Mouse (Mus musculus) lung, postnatal 36 days (tissue): Measurements from ENCODE around the gene Gm19684.
A peak's percentile ranks its signal among the peaks of the same experiment; 100 is the strongest.
"Not testable (repeated sequence)": the region's sequence is repeated elsewhere in the genome, so short reads cannot be mapped to it uniquely, and the experiment has no call there.

ENCODE experiments used
- DNase-seq: peaks from one replicate; pipeline ENCODE4 v3.0.0; 2022; ENCODE audit warnings: mixed read lengths

Gm19684 gene

GRCm38 (mm10) chr17:36131516-36132265, 10.2 kb downstream of the Gm19684 start:
- DNase-seq: no peak

DNA sequence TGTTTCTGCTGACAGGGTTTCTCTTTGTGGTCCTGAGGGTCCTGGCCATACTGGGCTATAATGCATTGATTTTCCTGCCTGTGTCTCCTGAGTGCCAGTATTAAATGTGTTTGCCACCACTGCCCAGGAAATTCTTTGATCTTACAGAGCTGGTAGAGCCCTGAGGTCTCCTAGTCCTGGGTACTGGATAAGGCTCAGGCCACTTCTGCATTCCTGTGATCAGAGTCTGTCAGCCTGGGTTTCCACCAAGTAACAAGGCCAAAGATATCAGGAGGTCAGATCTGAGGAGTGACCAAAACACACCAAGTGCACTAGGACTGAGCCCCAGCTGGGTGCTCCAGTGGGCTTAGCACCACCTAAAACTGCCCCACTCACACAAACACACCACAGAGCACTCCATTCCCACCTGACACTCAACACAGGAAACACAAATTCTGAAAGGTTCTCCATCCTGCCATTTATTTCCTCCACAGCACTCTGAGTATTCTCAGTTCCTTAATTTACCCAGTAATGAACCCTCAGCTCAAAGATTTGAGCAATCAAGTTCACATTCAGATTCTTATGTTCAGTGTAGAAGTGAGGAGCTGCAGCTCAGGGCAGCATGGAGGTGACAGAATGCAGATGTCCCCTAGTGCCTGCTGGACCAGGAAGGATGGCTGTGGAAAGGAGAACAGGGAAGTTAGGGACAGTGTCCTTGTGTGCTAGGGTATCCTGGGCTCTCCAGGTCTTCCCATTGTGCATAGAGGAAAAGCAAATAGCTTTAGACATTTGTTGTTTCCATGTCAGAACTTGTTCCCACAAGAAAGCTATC, 14.1 kb downstream of the Gm19684 start:
- DNase-seq: not testable (repeated sequence)

GRCm38 (mm10) chr17:36136299-36136848, 14.9 kb downstream of the Gm19684 start:
- DNase-seq: not testable (repeated sequence)

DNA sequence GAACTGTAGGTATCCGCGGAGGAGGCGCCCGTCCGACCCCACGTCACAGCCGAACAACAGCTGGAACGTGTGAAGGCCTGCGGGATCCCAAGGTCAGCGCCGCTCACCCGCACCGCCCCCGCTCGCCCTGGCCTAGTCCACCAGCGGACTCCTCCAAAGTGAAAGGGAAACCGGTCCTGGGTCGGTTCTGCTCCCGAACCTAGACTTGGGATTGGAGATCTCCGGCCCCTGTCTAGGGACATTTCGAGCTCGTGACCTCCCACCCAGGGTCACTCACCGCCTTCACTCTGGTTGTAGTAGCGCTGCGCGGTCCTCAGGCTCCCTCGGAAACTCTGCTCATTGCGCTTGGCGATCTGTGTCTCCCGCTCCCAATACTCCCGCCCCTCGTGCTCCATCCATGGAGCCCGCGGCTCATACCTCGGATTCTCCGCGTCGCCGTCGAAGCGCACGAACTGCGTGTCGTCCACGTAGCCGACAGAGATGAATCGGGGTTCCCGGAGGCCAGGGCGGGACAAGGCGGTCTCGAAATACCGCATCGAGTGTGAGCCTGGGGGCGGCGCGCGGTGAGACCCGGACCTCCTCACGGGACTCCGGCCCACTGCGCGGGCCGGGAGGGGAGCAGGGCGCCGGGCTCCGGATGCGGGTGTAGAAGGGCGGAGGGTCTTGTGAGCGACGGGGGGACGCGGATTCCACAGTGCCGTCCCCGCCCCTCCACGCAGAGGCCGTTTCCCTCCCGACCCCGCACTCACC, 23.8 kb downstream of the Gm19684 start:
- DNase-seq: no peak

GRCm38 (mm10) chr17:36145861-36146156, 24.3 kb downstream of the Gm19684 start:
- DNase-seq: not testable (repeated sequence)

- not testable (repeated sequence) for DNase-seq
Observed at GRCm38 (mm10) chr17:36146937-36147336, 25.5 kb downstream of the Gm19684 start.

GRCm38 (mm10) chr17:36148468-36148867, 27.0 kb downstream of the Gm19684 start:
- DNase-seq: not testable (repeated sequence)

DNA sequence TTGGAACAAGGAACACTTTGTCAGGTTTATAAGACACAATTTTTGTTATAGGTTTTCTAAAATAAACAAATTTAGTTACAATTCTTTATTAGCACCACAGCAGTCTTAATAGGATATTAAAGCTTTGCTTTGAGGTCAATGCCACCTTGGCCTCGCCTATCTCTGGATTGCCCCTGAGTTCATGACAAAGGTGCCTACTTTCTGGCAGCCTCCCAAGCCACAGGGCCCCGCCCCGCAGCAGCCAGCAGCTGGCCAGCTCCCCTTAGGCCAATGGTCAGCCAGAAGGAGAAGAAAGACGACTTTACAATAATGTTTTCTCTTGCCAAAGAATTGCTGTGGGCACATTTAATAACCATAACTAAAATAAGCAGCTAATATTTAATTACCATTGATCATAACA, 29.7 kb downstream of the Gm19684 start:
- DNase-seq: not testable (repeated sequence)

- no peak for DNase-seq
Observed at GRCm38 (mm10) chr17:36154271-36155149, 33.0 kb downstream of the Gm19684 start.

DNA sequence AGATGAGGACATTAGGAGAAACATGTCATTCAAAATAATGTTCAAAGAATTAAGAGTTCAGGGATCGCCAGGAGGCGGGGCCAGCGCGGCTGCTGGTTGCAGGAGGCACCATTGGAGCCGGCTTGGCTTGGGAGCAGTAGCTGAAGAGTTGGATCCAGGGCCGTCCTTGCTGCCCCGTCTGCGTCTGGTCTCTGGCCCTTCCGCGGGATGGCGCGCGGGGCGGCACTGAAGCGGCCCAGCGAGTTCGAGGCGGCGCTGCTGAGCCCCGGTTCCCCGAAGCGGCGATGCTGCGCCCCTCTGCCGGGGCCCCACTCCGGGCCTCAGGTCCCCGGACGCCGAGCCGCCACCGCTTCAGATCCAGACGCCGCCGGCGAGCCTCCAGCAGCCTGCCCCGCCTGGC, 36.3 kb downstream of the Gm19684 start:
- peak; percentile 16 for DNase-seq

GRCm38 (mm10) chr17:36158264-36158663, 36.8 kb downstream of the Gm19684 start:
- not testable (repeated sequence) for DNase-seq

DNA sequence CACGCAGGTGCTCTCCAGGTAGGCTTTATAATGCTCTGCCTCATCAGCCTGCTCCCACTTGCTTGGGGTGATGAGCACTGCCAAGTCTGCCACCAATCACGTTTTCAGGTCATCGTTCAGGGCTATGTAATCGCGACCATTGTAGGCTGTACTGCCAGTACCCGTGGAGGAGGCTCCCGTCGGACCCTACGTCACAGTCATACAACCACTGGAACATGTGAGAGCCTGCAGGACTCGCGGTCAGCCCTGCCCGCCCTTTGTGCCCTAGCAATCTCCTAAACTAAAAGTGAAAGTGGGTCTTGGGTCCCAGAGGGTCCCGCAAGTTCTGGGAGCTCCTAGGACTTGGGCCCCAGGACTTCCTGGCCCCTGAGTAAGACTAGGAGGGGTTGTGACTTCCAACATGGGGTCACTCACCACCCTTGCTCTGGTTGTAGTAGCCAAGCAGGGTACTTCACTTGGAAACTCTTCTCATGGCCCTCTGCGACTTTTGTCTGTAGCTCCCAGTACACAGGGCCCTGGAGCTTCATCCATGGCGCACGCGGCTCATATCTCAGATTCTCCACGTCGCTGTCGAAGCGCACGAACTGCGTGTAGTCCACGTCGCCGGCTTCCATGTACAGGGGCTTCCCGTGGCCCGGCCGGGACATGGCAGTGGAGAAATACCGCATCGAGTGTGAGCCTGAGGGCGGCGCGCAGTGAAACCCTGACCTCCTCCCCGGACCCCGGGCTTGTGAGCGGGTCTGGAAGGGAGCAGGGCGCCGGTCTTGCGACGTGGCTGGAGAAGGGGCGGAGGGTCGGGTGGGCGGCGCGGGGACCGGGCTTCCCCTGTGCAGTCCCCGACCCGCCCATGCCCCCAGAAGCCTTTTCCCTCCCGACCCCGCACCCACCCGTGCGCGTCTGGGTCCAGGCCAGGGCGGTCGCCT, 39.9 kb downstream of the Gm19684 start:
- peak; percentile 19 for DNase-seq

DNA sequence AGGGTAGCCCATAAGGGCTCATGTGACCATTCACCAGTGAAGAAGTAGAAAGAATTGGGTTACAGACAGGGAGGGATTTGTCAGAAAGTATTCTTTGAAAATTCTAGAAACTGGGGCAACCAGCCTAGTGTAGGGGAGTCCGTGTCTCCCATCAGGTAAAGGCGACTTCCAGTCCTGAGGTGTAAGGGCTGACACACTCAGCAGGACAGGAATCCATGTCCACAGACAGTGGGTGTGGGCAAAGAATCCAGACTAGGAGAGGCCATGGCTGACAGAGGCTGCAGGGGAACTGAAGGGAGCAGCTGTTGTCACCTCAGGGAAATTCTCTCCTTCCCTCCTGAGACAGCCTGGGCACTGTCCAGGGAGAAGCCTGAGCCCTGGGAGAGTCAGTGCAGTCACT, 45.4 kb downstream of the Gm19684 start:
- not testable (repeated sequence) for DNase-seq

GRCm38 (mm10) chr17:36167306-36168038, 46.0 kb downstream of the Gm19684 start:
- DNase-seq: peak; percentile 35

GRCm38 (mm10) chr17:36168039-36168652, 46.7 kb downstream of the Gm19684 start, which contains the start of gene Gm8909:
Gene Gm8909 (minus strand): TSS chr17:36168537.
- DNase-seq: no peak

DNA sequence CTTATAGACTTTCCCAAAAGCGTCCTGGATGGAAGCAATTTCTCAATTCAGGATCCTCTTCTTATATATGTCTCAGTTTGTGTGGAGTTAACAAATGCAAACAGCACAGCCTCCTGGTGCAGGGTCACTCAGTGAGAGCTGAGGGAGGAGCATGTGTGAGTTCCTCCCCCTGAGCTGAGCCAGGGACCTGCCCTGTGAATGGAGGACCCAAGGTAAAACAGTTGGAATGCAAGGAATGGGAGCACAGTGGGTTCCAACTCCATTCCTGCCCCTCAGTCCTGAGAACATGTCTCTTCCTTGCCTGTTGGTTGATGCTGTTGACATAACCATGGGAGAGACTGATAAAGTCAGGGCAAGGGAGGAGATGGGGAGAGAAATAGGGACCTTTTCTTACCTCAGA, 47.6 kb downstream of the Gm19684 start:
- not testable (repeated sequence) for DNase-seq

DNA sequence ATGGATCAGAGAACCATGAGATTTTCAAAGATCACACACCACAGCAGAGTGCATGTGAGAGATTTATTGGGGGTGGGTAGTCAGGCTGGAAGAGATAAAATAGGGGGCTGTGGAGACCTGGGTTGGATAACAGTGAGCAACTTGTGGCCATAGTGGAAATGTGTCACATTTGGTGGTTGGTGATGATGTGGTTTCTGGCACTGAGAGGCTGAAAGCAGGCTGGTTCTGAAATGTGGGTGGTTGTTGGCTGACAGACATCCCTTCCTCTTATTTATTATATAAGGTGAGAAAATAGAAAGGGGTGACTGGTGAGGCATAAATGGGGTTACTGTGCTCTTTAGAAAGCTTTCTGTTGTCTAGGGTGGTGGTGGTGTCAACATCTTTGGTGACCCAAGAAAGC, 48.3 kb downstream of the Gm19684 start:
- DNase-seq: no peak

- DNase-seq: no peak
Observed at GRCm38 (mm10) chr17:36170287-36170814, 48.9 kb downstream of the Gm19684 start.

DNA sequence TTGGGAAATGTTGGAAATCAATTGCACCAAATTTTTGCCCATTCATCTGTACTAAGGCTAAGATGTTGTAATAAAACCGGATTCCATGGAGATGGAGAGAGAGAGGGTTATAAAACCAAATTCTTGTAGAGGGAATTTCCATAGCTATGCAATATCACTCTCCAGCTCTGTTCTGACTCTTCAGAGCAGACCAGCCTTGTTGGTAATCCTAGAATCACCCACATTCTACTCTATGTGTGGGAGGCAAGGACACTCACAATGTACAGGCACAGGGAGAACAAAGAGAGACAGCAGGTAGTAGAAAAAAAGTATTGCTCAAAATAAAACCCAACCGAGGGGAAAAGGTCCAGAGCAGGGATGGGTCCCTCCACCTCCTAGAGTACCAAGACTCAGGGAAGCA, 54.7 kb downstream of the Gm19684 start:
- not testable (repeated sequence) for DNase-seq
